Mouse (Mus musculus) macrophage (primary cell): ENCODE data around the gene Camta1. TPM values are rescaled to one million over a fixed set of nuclear protein-coding genes. Genes with fewer than 3 reads are reported as not detected.

ENCODE experiments used
- H3K27ac ChIP-seq: fragments of 350-480 bp; formaldehyde crosslinking; 2 replicates; pipeline ENCODE4 v1.9.0; 2021
- H3K36me3 ChIP-seq: fragments of 350-480 bp; formaldehyde crosslinking; 2 replicates; pipeline ENCODE4 v1.9.0; 2021; ENCODE audit errors: inconsistent target
- H3K4me3 ChIP-seq: fragments of 350-480 bp; formaldehyde crosslinking; 2 replicates; pipeline ENCODE4 v1.9.0; 2021; ENCODE audit errors: inconsistent target
- H3K79me2 ChIP-seq: fragments of 350-480 bp; formaldehyde crosslinking; 2 replicates; pipeline ENCODE4 v1.9.0; 2021; ENCODE audit errors: inconsistent target
- WGBS: methylation state at CpG from one replicate; pipeline ENCODE4 v1.1.7; 2026; ENCODE audit warnings: inconsistent platforms; ENCODE audit not compliant: missing documents; 5-methylcytosine and 5-hydroxymethylcytosine counted together
- polyA plus RNA-seq: library from polyadenylated mRNA; stranded (reverse); fragments of 250-400 nt; gene quantifications from 3 replicates; pipeline ENCODE4 v1.2.4, GENCODE M21; 2018; ENCODE audit warnings: inconsistent platforms

Gene Camta1
- polyA plus RNA-seq, 1 experiment from 2014 or later: 8.7 TPM

- peaks cover 9% of the 10 kb centered on the region; the same call in 1 of the 2 replicates for H3K36me3 ChIP-seq
- H3K4me3 ChIP-seq: no peak overlapping the region
- no peaks in the 10 kb centered on the region for H3K79me2 ChIP-seq
- no peak overlapping the region for H3K27ac ChIP-seq
- 95% methylated on average over 7 of the region's 7 CpGs for whole genome bisulfite sequencing
These were observed 851.4 kb downstream of the Camta1 start for GRCm38 (mm10) chr4:151010316-151010715.

GRCm38 (mm10) chr4:151006945-151007344, 854.7 kb downstream of the Camta1 start:
- H3K79me2 ChIP-seq: no peaks in the 10 kb centered on the region
- WGBS: 65% methylated on average over 6 of the region's 6 CpGs
- H3K27ac ChIP-seq: peak overlapping the region; percentile 35; the same call in 1 of the 2 replicates
- H3K36me3 ChIP-seq: no peaks in the 10 kb centered on the region; the same call in 1 of the 2 replicates
- H3K4me3 ChIP-seq: no peak overlapping the region

- Histone ChIP-seq H3K36me3 (no peaks in the 10 kb centered on the region; the same call in 1 of the 2 replicates), H3K4me3 (no peak overlapping the region), H3K79me2 (no peaks in the 10 kb centered on the region), H3K27ac (peak overlapping the region; percentile 35)
- WGBS: 38% methylated on average over 13 of the region's 13 CpGs
These were observed 855.9 kb downstream of the Camta1 start for GRCm38 (mm10) chr4:151005656-151006318.

- Histone ChIP-seq H3K4me3 (no peak overlapping the region), H3K27ac (no peak overlapping the region), H3K79me2 (no peaks in the 10 kb centered on the region), H3K36me3 (no peaks in the 10 kb centered on the region)
- 26% methylated on average over 13 of the region's 13 CpGs for WGBS
These were observed 860.3 kb downstream of the Camta1 start for GRCm38 (mm10) chr4:151001397-151001796.

GRCm38 (mm10) chr4:150998626-150999025, 863.0 kb downstream of the Camta1 start:
- Histone ChIP-seq H3K4me3 (no peak overlapping the region), H3K79me2 (no peaks in the 10 kb centered on the region), H3K36me3 (no peaks in the 10 kb centered on the region), H3K27ac (no peak overlapping the region)
- WGBS: 98% methylated on average over 9 of the region's 9 CpGs

- no peak within 1 kb of the TSS for H3K4me3 ChIP-seq
- H3K36me3 ChIP-seq: no peaks in the 10 kb centered on the region
- 92% methylated on average over 7 of the region's 7 CpGs for WGBS
- no peak within 1 kb of the TSS for H3K27ac ChIP-seq
- no peaks in the 10 kb centered on the region for H3K79me2 ChIP-seq
These were observed 864.9 kb downstream of the Camta1 start, which contains the start of gene Uts2 for GRCm38 (mm10) chr4:150996797-150997196. Gene Uts2, plus strand, starts transcription at chr4:150997097.

- Histone ChIP-seq H3K79me2 (no peaks in the 10 kb centered on the region), H3K36me3 (no peaks in the 10 kb centered on the region), H3K4me3 (no peak overlapping the region), H3K27ac (no peak overlapping the region)
- WGBS: 47% methylated on average over 5 of the region's 6 CpGs
These were observed 871.5 kb downstream of the Camta1 start for GRCm38 (mm10) chr4:150990148-150990547.

GRCm38 (mm10) chr4:150980153-150980552, 881.5 kb downstream of the Camta1 start:
- no peaks in the 10 kb centered on the region for H3K79me2 ChIP-seq
- H3K36me3 ChIP-seq: no peaks in the 10 kb centered on the region
- 79% methylated on average over 5 of the region's 5 CpGs for whole genome bisulfite sequencing
- H3K27ac ChIP-seq: no peak overlapping the region
- no peak overlapping the region for H3K4me3 ChIP-seq

GRCm38 (mm10) chr4:150979455-150979854, 882.2 kb downstream of the Camta1 start:
- H3K27ac ChIP-seq: no peak overlapping the region
- no peaks in the 10 kb centered on the region for H3K36me3 ChIP-seq
- WGBS: 88% methylated on average over 7 of the region's 9 CpGs
- H3K4me3 ChIP-seq: no peak overlapping the region
- no peaks in the 10 kb centered on the region for H3K79me2 ChIP-seq

- Histone ChIP-seq H3K4me3 (no peak overlapping the region), H3K27ac (no peak overlapping the region), H3K79me2 (no peaks in the 10 kb centered on the region), H3K36me3 (no peaks in the 10 kb centered on the region)
- 93% methylated on average over 21 of the region's 21 CpGs for WGBS
These were observed 883.3 kb downstream of the Camta1 start for GRCm38 (mm10) chr4:150978156-150978910.

- Histone ChIP-seq H3K79me2 (no peaks in the 10 kb centered on the region), H3K4me3 (no peak overlapping the region), H3K36me3 (no peaks in the 10 kb centered on the region), H3K27ac (no peak overlapping the region)
- 0% methylated on average over 1 of the region's 1 CpGs for WGBS
These were observed 886.5 kb downstream of the Camta1 start for GRCm38 (mm10) chr4:150975145-150975544.

- H3K27ac ChIP-seq: no peak overlapping the region
- H3K36me3 ChIP-seq: no peaks in the 10 kb centered on the region
- H3K79me2 ChIP-seq: no peaks in the 10 kb centered on the region
- WGBS: 81% methylated on average over 8 of the region's 8 CpGs
- H3K4me3 ChIP-seq: no peak overlapping the region
These were observed 888.4 kb downstream of the Camta1 start for GRCm38 (mm10) chr4:150973264-150973663.

GRCm38 (mm10) chr4:150968956-150969355, 892.7 kb downstream of the Camta1 start:
- Histone ChIP-seq H3K4me3 (no peak overlapping the region), H3K36me3 (no peaks in the 10 kb centered on the region), H3K27ac (no peak overlapping the region), H3K79me2 (no peaks in the 10 kb centered on the region)
- WGBS: 81% methylated on average over 8 of the region's 8 CpGs

- Histone ChIP-seq H3K79me2 (no peaks in the 10 kb centered on the region), H3K27ac (no peak overlapping the region), H3K36me3 (no peaks in the 10 kb centered on the region), H3K4me3 (no peak overlapping the region)
- WGBS: 21% methylated on average over 7 of the region's 7 CpGs
These were observed 895.1 kb downstream of the Camta1 start for GRCm38 (mm10) chr4:150966556-150966955.

- Histone ChIP-seq H3K36me3 (no peaks in the 10 kb centered on the region), H3K27ac (no peak overlapping the region), H3K4me3 (no peak overlapping the region), H3K79me2 (no peaks in the 10 kb centered on the region)
- 80% methylated on average over 11 of the region's 11 CpGs for WGBS
These were observed 896.1 kb downstream of the Camta1 start for GRCm38 (mm10) chr4:150965555-150965951.
